ENCODE assay signal across 8 mouse cellular contexts in the genomic region with DNA sequence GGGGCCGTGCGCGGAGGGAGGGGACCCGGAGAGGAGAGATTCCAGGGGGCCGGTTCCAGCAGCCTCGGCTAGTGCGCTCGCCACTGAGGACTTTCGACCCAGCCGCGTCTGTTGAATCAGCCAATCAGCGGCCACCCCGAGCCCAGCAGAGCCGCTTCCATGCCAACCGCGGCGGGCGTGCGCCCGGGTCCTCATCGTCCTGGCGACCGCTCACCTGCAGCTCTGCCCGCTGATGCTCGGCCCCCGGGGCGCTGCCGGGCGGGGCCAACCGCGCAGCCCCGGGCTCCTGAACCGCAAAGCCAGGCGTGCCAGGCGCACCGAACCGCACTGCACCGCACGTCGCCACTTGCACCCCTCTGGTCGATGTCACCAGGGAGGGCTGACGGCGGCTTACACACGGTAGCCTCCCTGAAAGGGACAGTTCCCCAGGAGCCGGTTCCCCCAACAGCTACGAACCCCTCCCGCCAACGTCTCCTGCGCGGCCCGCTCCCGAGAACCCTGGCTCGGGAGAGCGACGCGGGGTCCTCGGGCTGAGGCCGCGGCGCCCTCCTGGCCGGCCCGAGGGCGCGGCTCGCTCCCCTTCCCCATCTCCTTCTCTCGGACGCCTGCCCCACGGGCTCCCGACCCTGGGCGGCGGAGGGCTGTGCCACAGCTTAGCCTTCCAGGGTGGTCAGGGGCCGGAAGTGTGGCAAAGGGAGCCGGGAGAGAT. TPM values are rescaled to one million over a fixed set of nuclear protein-coding genes. Genes with fewer than 3 reads are reported as not detected.
A peak's percentile ranks its signal among the peaks of the same experiment; 100 is the strongest.
DNase-seq lines count a peak whose midpoint lies in the region; ATAC-seq and TF ChIP-seq lines count a peak whose summit lies in the region.

A gene (minus strand): TSS at position 464 of the 709 bp plus-strand sequence.

- H3K27ac ChIP-seq in bone marrow macrophage, adult 2 months (ENCODE audit: insufficient read depth, low read depth, low read length): no peak within 1 kb of the TSS
- H3K27ac ChIP-seq in embryonic facial prominence, embryonic 11.5 days (replicated peaks; ENCODE audit: low read depth, low read length): no peak within 1 kb of the TSS
- no peak within 1 kb of the TSS for H3K27ac ChIP-seq in intestine, postnatal 0 days (ENCODE audit: low read depth, low read length)
- peak within 1 kb of the TSS; percentile 81 for H3K27ac ChIP-seq in limb, embryonic 10.5 days
- no peak within 1 kb of the TSS for H3K27ac ChIP-seq in midbrain, embryonic 12.5 days (replicated peaks)
- no peak within 1 kb of the TSS for H3K27ac ChIP-seq in stomach, embryonic 16.5 days (ENCODE audit: low read length)

- DNase-seq in embryonic facial prominence, embryonic 11.5 days (ENCODE audit: low spot score): peak; percentile 88
- peak; percentile 46 to 52 for DNase-seq in heart, adult 18-20 months
- DNase-seq in limb, embryonic 10.5 days (ENCODE audit: low spot score): peak; percentile 89

- peak within 1 kb of the TSS; percentile 96 for H3K4me2 ChIP-seq in embryonic facial prominence, embryonic 11.5 days (ENCODE audit: low read depth, low read length)
- H3K4me2 ChIP-seq in intestine, postnatal 0 days (replicated peaks; ENCODE audit: low read depth): peak within 1 kb of the TSS; percentile 78
- H3K4me2 ChIP-seq in midbrain, embryonic 12.5 days (replicated peaks): peak within 1 kb of the TSS; percentile 98
- peak within 1 kb of the TSS; percentile 99 for H3K4me2 ChIP-seq in stomach, embryonic 16.5 days (ENCODE audit: low read depth, low read length)

- TF ChIP-seq POLR2A in bone marrow macrophage, adult 2 months (IDR thresholded peaks at IDR 0.05; ENCODE audit: borderline replicate concordance, low read depth, low read length): no peak

- H3K9me3 ChIP-seq in embryonic facial prominence, embryonic 11.5 days (replicated peaks; ENCODE audit: control insufficient read depth, low read length): no peaks in the 10 kb centered on the region
- H3K9me3 ChIP-seq in intestine, postnatal 0 days (ENCODE audit: control insufficient read depth): no peaks in the 10 kb centered on the region
- no peaks in the 10 kb centered on the region for H3K9me3 ChIP-seq in limb, embryonic 10.5 days (replicated peaks)
- H3K9me3 ChIP-seq in midbrain, embryonic 12.5 days: no peaks in the 10 kb centered on the region
- H3K9me3 ChIP-seq in stomach, embryonic 16.5 days (replicated peaks; ENCODE audit: control insufficient read depth, low read length): no peaks in the 10 kb centered on the region

- H3K4me1 ChIP-seq in bone marrow macrophage, adult 2 months (ENCODE audit: control insufficient read depth, insufficient read depth, low read length): no peaks in the 10 kb centered on the region
- H3K4me1 ChIP-seq in embryonic facial prominence, embryonic 11.5 days (ENCODE audit: control insufficient read depth, insufficient read depth, low read length): no peaks in the 10 kb centered on the region
- peaks cover 4% of the 10 kb centered on the region for H3K4me1 ChIP-seq in intestine, postnatal 0 days (replicated peaks; ENCODE audit: control insufficient read depth, insufficient read depth, low read length)
- H3K4me1 ChIP-seq in limb, embryonic 10.5 days: peaks cover 17% of the 10 kb centered on the region
- H3K4me1 ChIP-seq in midbrain, embryonic 12.5 days: peaks cover 13% of the 10 kb centered on the region; the same call in 1 of the 2 replicates
- H3K4me1 ChIP-seq in stomach, embryonic 16.5 days (ENCODE audit: control insufficient read depth, insufficient read depth, low read length): peaks cover 10% of the 10 kb centered on the region; the same call in 1 of the 2 replicates

- peak; percentile 98 for ATAC-seq in embryonic facial prominence, embryonic 11.5 days (replicated peaks; ENCODE audit: insufficient number of reproducible peaks, low FRiP score, low TSS enrichment, low read depth)
- ATAC-seq in intestine, postnatal 0 days: peak; percentile 94
- ATAC-seq in midbrain, embryonic 12.5 days (ENCODE audit: low FRiP score, low read depth): peak; percentile 98
- ATAC-seq in stomach, embryonic 16.5 days (ENCODE audit: insufficient read depth, low FRiP score): peak; percentile 95
- ATAC-seq in activated CD4-positive, CD25-positive, alpha-beta regulatory T cell, adult 4 months: no peak

- TF ChIP-seq CTCF in bone marrow macrophage, adult 2 months (IDR thresholded peaks at IDR 0.05; ENCODE audit: low read depth, low read length): no peak
- no peak for TF ChIP-seq CTCF in intestine, postnatal 0 days (IDR thresholded peaks at IDR 0.05; ENCODE audit: low read depth)

- under 1% methylated on average over 61 of the region's 73 CpGs for WGBS in embryonic facial prominence, embryonic 11.5 days
- under 1% methylated on average over 70 of the region's 73 CpGs for WGBS in intestine, postnatal 0 days
- WGBS in limb, embryonic 10.5 days: under 1% methylated on average over 73 of the region's 73 CpGs
- under 1% methylated on average over 72 of the region's 73 CpGs for WGBS in midbrain, embryonic 12.5 days
- WGBS in stomach, embryonic 16.5 days: under 1% methylated on average over 72 of the region's 73 CpGs

- H3K4me3 ChIP-seq in bone marrow macrophage, adult 2 months (ENCODE audit: insufficient read depth, low read length): peak within 1 kb of the TSS; percentile 53
- peak within 1 kb of the TSS; percentile 57 for H3K4me3 ChIP-seq in embryonic facial prominence, embryonic 11.5 days (ENCODE audit: low read depth, low read length)
- H3K4me3 ChIP-seq in intestine, postnatal 0 days (ENCODE audit: low read depth, low read length): peak within 1 kb of the TSS; percentile 44
- peak within 1 kb of the TSS; percentile 73 for H3K4me3 ChIP-seq in limb, embryonic 10.5 days
- H3K4me3 ChIP-seq in midbrain, embryonic 12.5 days: peak within 1 kb of the TSS; percentile 66
- H3K4me3 ChIP-seq in stomach, embryonic 16.5 days (replicated peaks; ENCODE audit: low read length): peak within 1 kb of the TSS; percentile 64

- peak within 1 kb of the TSS; percentile 58 for H3K9ac ChIP-seq in embryonic facial prominence, embryonic 11.5 days (replicated peaks; ENCODE audit: low read length)
- peak within 1 kb of the TSS; percentile 18; the same call in 1 of the 2 replicates for H3K9ac ChIP-seq in intestine, postnatal 0 days (ENCODE audit: low read depth, low read length)
- peak within 1 kb of the TSS; percentile 65 for H3K9ac ChIP-seq in midbrain, embryonic 12.5 days (replicated peaks)
- peak within 1 kb of the TSS; percentile 67 for H3K9ac ChIP-seq in stomach, embryonic 16.5 days (ENCODE audit: low read length)

- peaks cover 3% of the 10 kb centered on the region; the same call in 1 of the 2 replicates for H3K27me3 ChIP-seq in embryonic facial prominence, embryonic 11.5 days (ENCODE audit: control insufficient read depth, insufficient read depth, low read length)
- peaks cover 10% of the 10 kb centered on the region; the same call in 1 of the 2 replicates for H3K27me3 ChIP-seq in intestine, postnatal 0 days (replicated peaks; ENCODE audit: control insufficient read depth, insufficient read depth, low read length)
- H3K27me3 ChIP-seq in limb, embryonic 10.5 days (ENCODE audit: low read depth, poor library complexity, severe bottlenecking): peaks cover 65% of the 10 kb centered on the region
- H3K27me3 ChIP-seq in midbrain, embryonic 12.5 days: peaks cover 45% of the 10 kb centered on the region
- peaks cover 12% of the 10 kb centered on the region for H3K27me3 ChIP-seq in stomach, embryonic 16.5 days (ENCODE audit: control insufficient read depth, insufficient read depth, low read length)

- H3K36me3 ChIP-seq in embryonic facial prominence, embryonic 11.5 days (replicated peaks; ENCODE audit: control insufficient read depth, insufficient read depth, low read depth, low read length): no peaks in the 10 kb centered on the region
- H3K36me3 ChIP-seq in intestine, postnatal 0 days (ENCODE audit: control insufficient read depth, insufficient read depth): no peaks in the 10 kb centered on the region
- no peaks in the 10 kb centered on the region for H3K36me3 ChIP-seq in limb, embryonic 10.5 days
- no peaks in the 10 kb centered on the region for H3K36me3 ChIP-seq in midbrain, embryonic 12.5 days
- no peaks in the 10 kb centered on the region for H3K36me3 ChIP-seq in stomach, embryonic 16.5 days (ENCODE audit: control insufficient read depth, insufficient read depth, low read length)

RNA-seq across cellular contexts. Expression of the gene that starts here (rescaled TPM):
- not detected in 2 replicates for polyA plus RNA-seq in bone marrow macrophage, adult 2 months (2012; ENCODE audit: insufficient read depth, insufficient read length, missing spikeins)
- 2.2 and 2.6 TPM in 2 replicates for polyA plus RNA-seq in embryonic facial prominence, embryonic 11.5 days (2014; fragmentation: Nextera tagmentation; extraction: Ambion mirVana)
- not detected for total RNA-seq in heart, adult 18-20 months (2021)
- 0.86 and 1.3 TPM in 2 replicates for polyA plus RNA-seq in intestine, postnatal 0 days (2015; fragmentation: Nextera tagmentation; extraction: Ambion mirVana)
- polyA plus RNA-seq in limb, embryonic 10.5 days (2016; fragmentation: Nextera tagmentation; extraction: Ambion mirVana): 0.85 and 2.6 TPM in 2 replicates
- polyA plus RNA-seq in midbrain, embryonic 12.5 days (2016; fragmentation: Nextera tagmentation; extraction: Ambion mirVana): 2.2 and 2.3 TPM in 2 replicates
- polyA plus RNA-seq in stomach, embryonic 16.5 days (2015; fragmentation: Nextera tagmentation; extraction: Ambion mirVana): 1.6 and 1.8 TPM in 2 replicates
- not detected for polyA plus RNA-seq in activated CD4-positive, CD25-positive, alpha-beta regulatory T cell, adult 4 months (2017; shearing (Covaris generic))

Comparison
In these comparisons a context has a peak if more than half of its experiments do, and no peak if none do; other contexts are left out.
1. Peak in DNase-seq in heart, adult 18-20 months; RNA of the gene not detected or under 1 TPM.